Mouse (Mus musculus): Measurements from ENCODE around the gene Unc13a. TPM values are rescaled to one million over a fixed set of nuclear protein-coding genes. Genes with fewer than 3 reads are reported as not detected.
"Not testable (repeated sequence)": the region's sequence is repeated elsewhere in the genome, so short reads cannot be mapped to it uniquely, and the experiment has no call there.

Unc13a gene
- polyA plus RNA-seq, 1 experiment from 2014 or later, result 5.4 TPM

- no peak overlapping the region for H3K9ac ChIP-seq (ENCODE audit: low read length)
- 0 out of 2 replicates have a peak overlapping the region, but pooled peaks have one; percentile 9 for H3K4me2 ChIP-seq
- peak; percentile 61 for ATAC-seq (ENCODE audit: low FRiP score)
- no peak overlapping the region for H3K27ac ChIP-seq (ENCODE audit: low read depth, low read length)
- DNase-seq (ENCODE audit: low spot score, missing footprints), result no peak
- peaks cover 2% of the 10 kb centered on the region; the same call in 1 of the 2 replicates for H3K4me1 ChIP-seq (ENCODE audit: control insufficient read depth, insufficient read depth, low read length)
- H3K27me3 ChIP-seq (ENCODE audit: control insufficient read depth, insufficient read depth, low read length), result peaks cover 11% of the 10 kb centered on the region
- H3K36me3 ChIP-seq (ENCODE audit: control insufficient read depth, insufficient read depth, low read length), result no peaks in the 10 kb centered on the region
- 35% methylated on average over 25 of the region's 25 CpGs for WGBS
- no peaks in the 10 kb centered on the region for H3K9me3 ChIP-seq (ENCODE audit: control insufficient read depth, low read length)
- no peak overlapping the region for H3K4me3 ChIP-seq (ENCODE audit: low read depth, low read length)
These were observed 37.7 kb upstream of the Unc13a start for GRCm38 (mm10) chr8:71709134-71709799.

- WGBS, result 35% methylated on average over 8 of the region's 8 CpGs
- peaks cover 13% of the 10 kb centered on the region for H3K27me3 ChIP-seq (ENCODE audit: control insufficient read depth, insufficient read depth, low read length)
- DNase-seq (ENCODE audit: low spot score, missing footprints), result peak; percentile 95
These were observed 36.3 kb upstream of the Unc13a start for GRCm38 (mm10) chr8:71707874-71708273.

GRCm38 (mm10) chr8:71703400-71703799, 31.8 kb upstream of the Unc13a start:
- not testable (repeated sequence) for DNase-seq (ENCODE audit: low spot score, missing footprints); H3K4me1 ChIP-seq (ENCODE audit: control insufficient read depth, insufficient read depth, low read length); H3K4me2 ChIP-seq; H3K4me3 ChIP-seq (ENCODE audit: low read depth, low read length); H3K36me3 ChIP-seq (ENCODE audit: control insufficient read depth, insufficient read depth, low read length); H3K9ac ChIP-seq (ENCODE audit: low read length); H3K27ac ChIP-seq (ENCODE audit: low read depth, low read length); H3K9me3 ChIP-seq (ENCODE audit: control insufficient read depth, low read length); ATAC-seq (ENCODE audit: low FRiP score)
- peaks cover 36% of the 10 kb centered on the region for H3K27me3 ChIP-seq (ENCODE audit: control insufficient read depth, insufficient read depth, low read length)

More at GRCm38 (mm10) chr8:71707874-71708273, 36.3 kb upstream of the Unc13a start:
- Histone ChIP-seq H3K4me2 (no peak overlapping the region), H3K9me3 (ENCODE audit: control insufficient read depth, low read length) (no peaks in the 10 kb centered on the region), H3K27ac (ENCODE audit: low read depth, low read length) (no peak overlapping the region), H3K36me3 (ENCODE audit: control insufficient read depth, insufficient read depth, low read length) (no peaks in the 10 kb centered on the region), H3K9ac (ENCODE audit: low read length) (no peak overlapping the region), H3K4me1 (ENCODE audit: control insufficient read depth, insufficient read depth, low read length) (peaks cover 2% of the 10 kb centered on the region; the same call in 1 of the 2 replicates), H3K4me3 (ENCODE audit: low read depth, low read length) (no peak overlapping the region)
- no peak for ATAC-seq (ENCODE audit: low FRiP score)

GRCm38 (mm10) chr8:71702923-71703322, 31.4 kb upstream of the Unc13a start:
- WGBS, result 77% methylated on average over 3 of the region's 3 CpGs
- DNase-seq (ENCODE audit: low spot score, missing footprints) (no peak), ATAC-seq (ENCODE audit: low FRiP score) (no peak)
- Histone ChIP-seq H3K9me3 (ENCODE audit: control insufficient read depth, low read length) (no peaks in the 10 kb centered on the region), H3K27me3 (ENCODE audit: control insufficient read depth, insufficient read depth, low read length) (peaks cover 35% of the 10 kb centered on the region), H3K27ac (ENCODE audit: low read depth, low read length) (no peak overlapping the region), H3K4me1 (ENCODE audit: control insufficient read depth, insufficient read depth, low read length) (no peaks in the 10 kb centered on the region), H3K36me3 (ENCODE audit: control insufficient read depth, insufficient read depth, low read length) (no peaks in the 10 kb centered on the region), H3K4me3 (ENCODE audit: low read depth, low read length) (no peak overlapping the region), H3K9ac (ENCODE audit: low read length) (no peak overlapping the region), H3K4me2 (no peak overlapping the region)

- peaks cover 35% of the 10 kb centered on the region for H3K27me3 ChIP-seq (ENCODE audit: control insufficient read depth, insufficient read depth, low read length)
- ATAC-seq (ENCODE audit: low FRiP score) (0 out of 2 replicates have a peak, but pooled peaks have one; percentile 14), DNase-seq (ENCODE audit: low spot score, missing footprints) (no peak)
- H3K9me3 ChIP-seq (ENCODE audit: control insufficient read depth, low read length), result no peaks in the 10 kb centered on the region
- H3K27ac ChIP-seq (ENCODE audit: low read depth, low read length), result no peak overlapping the region
- no peak overlapping the region for H3K9ac ChIP-seq (ENCODE audit: low read length)
- H3K4me2 ChIP-seq, result no peak overlapping the region
- H3K36me3 ChIP-seq (ENCODE audit: control insufficient read depth, insufficient read depth, low read length), result no peaks in the 10 kb centered on the region
- H3K4me1 ChIP-seq (ENCODE audit: control insufficient read depth, insufficient read depth, low read length), result no peaks in the 10 kb centered on the region
- WGBS, result 38% methylated on average over 4 of the region's 4 CpGs
- no peak overlapping the region for H3K4me3 ChIP-seq (ENCODE audit: low read depth, low read length)
These were observed 30.5 kb upstream of the Unc13a start for GRCm38 (mm10) chr8:71702087-71702432.

- no peak within 1 kb of the TSS for H3K9ac ChIP-seq (ENCODE audit: low read length)
- H3K4me1 ChIP-seq (ENCODE audit: control insufficient read depth, insufficient read depth, low read length), result no peaks in the 10 kb centered on the region
- DNase-seq (ENCODE audit: low spot score, missing footprints), result peak; percentile 85
- H3K27ac ChIP-seq (ENCODE audit: low read depth, low read length), result no peak within 1 kb of the TSS
- no peaks in the 10 kb centered on the region for H3K9me3 ChIP-seq (ENCODE audit: control insufficient read depth, low read length)
- ATAC-seq (ENCODE audit: low FRiP score), result no peak
- H3K4me3 ChIP-seq (ENCODE audit: low read depth, low read length), result no peak within 1 kb of the TSS
- H3K4me2 ChIP-seq, result no peak within 1 kb of the TSS
- no peaks in the 10 kb centered on the region for H3K36me3 ChIP-seq (ENCODE audit: control insufficient read depth, insufficient read depth, low read length)
- peaks cover 35% of the 10 kb centered on the region for H3K27me3 ChIP-seq (ENCODE audit: control insufficient read depth, insufficient read depth, low read length)
- 19% methylated on average over 31 of the region's 34 CpGs for WGBS
These were observed 30.0 kb upstream of the Unc13a start, which contains the start of gene B3gnt3 for GRCm38 (mm10) chr8:71701414-71702086. B3gnt3 (minus strand) TSS chr8:71701789.

- Histone ChIP-seq H3K4me1 (ENCODE audit: control insufficient read depth, insufficient read depth, low read length) (no peaks in the 10 kb centered on the region), H3K27ac (ENCODE audit: low read depth, low read length) (no peak overlapping the region), H3K36me3 (ENCODE audit: control insufficient read depth, insufficient read depth, low read length) (no peaks in the 10 kb centered on the region), H3K27me3 (ENCODE audit: control insufficient read depth, insufficient read depth, low read length) (peaks cover 35% of the 10 kb centered on the region), H3K4me3 (ENCODE audit: low read depth, low read length) (no peak overlapping the region), H3K9me3 (ENCODE audit: control insufficient read depth, low read length) (no peaks in the 10 kb centered on the region), H3K9ac (ENCODE audit: low read length) (no peak overlapping the region), H3K4me2 (no peak overlapping the region)
- WGBS, result 10% methylated on average over 29 of the region's 29 CpGs
- DNase-seq (ENCODE audit: low spot score, missing footprints) (peak; percentile 88), ATAC-seq (ENCODE audit: low FRiP score) (no peak)
These were observed 29.1 kb upstream of the Unc13a start for GRCm38 (mm10) chr8:71700493-71701269.

GRCm38 (mm10) chr8:71695456-71695855, 23.9 kb upstream of the Unc13a start:
- H3K4me2 ChIP-seq; H3K9ac ChIP-seq (ENCODE audit: low read length); ATAC-seq (ENCODE audit: low FRiP score); H3K36me3 ChIP-seq (ENCODE audit: control insufficient read depth, insufficient read depth, low read length); H3K9me3 ChIP-seq (ENCODE audit: control insufficient read depth, low read length); H3K4me1 ChIP-seq (ENCODE audit: control insufficient read depth, insufficient read depth, low read length); H3K27ac ChIP-seq (ENCODE audit: low read depth, low read length); H3K4me3 ChIP-seq (ENCODE audit: low read depth, low read length): not testable (repeated sequence)
- 61% methylated on average over 12 of the region's 12 CpGs for WGBS
- H3K27me3 ChIP-seq (ENCODE audit: control insufficient read depth, insufficient read depth, low read length), result peaks cover 60% of the 10 kb centered on the region
- DNase-seq (ENCODE audit: low spot score, missing footprints), result peak; percentile 84

Measured in midbrain, embryonic 11.5 days (tissue).